Mouse (Mus musculus): ENCODE measurements around the gene Prpf6.

DNA sequence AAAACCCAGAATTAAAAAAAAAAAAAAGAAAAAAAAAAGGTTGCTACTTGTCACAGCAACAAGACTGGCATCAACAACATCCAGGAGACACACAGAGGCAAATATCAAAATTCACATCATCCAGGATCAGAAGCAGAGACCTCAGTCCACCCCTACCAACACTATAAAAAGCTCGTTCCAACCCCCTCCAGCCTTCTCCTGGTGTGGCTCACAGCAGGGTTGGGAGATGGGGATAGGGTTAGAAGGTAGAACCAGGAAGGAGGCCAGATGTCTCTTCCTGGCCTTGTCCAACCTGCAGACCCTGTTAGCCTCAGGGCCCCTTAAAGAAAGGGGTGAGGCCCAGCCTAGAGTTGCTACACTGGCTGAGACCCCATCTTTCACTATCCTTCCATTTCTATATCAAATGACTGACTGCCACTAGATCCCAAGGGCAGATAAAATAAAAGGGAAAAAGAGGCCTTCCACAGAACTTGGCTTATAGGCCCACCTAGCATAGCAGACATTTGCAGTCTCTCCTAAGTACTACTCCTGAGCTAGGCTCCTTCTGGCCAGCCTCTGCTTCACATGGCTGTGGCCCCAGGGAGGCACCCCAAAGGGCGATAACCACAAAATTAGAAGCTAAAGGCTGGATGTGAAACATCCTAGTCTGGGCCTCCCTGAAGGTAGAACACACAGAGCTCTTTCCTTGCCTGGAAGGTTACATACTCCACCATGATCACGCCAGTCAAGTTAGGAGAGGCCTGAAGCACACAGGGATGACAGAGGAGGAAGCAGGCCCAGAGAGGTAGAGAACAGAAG is 8.0 kb upstream of the Prpf6 start:
- no peak for TF ChIP-seq MAX (IDR thresholded peaks at IDR 0.05)
- TF ChIP-seq CTCF (IDR thresholded peaks at IDR 0.05; ENCODE audit: control insufficient read depth, insufficient read depth, insufficient read length), result no peak
- no peak for TF ChIP-seq FOSL1 (IDR thresholded peaks at IDR 0.05; ENCODE audit: insufficient read depth, low read length, poor library complexity, severe bottlenecking)
